Mouse (Mus musculus) T-cell, adult 2 months (primary cell): ENCODE results near the gene Flrt1.

ENCODE experiments used
- DNase-seq: peaks from one replicate; pipeline ENCODE4 v3.0.0; 2022; ENCODE audit warnings: low spot score

The Flrt1 gene

DNA sequence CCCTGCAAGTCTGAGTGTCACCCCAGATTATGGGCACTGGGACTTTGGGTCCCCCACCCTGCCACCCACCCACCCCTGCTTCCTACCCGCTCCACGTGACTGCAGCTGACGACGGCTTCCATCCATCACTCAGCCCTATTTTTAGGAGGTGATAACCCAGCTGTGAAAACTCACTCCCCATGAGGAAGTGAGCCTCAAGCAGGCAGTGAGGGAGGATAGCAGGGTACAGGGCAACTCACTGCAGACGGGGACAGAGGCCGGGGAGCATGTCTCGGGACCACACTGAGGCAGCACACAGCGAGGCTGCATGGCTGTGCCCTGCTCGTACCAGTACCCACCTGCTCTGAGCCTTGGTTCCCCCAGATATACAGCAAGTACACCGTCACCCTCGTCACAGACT is 24.8 kb upstream of the Flrt1 start:
- no peak for DNase-seq

DNA sequence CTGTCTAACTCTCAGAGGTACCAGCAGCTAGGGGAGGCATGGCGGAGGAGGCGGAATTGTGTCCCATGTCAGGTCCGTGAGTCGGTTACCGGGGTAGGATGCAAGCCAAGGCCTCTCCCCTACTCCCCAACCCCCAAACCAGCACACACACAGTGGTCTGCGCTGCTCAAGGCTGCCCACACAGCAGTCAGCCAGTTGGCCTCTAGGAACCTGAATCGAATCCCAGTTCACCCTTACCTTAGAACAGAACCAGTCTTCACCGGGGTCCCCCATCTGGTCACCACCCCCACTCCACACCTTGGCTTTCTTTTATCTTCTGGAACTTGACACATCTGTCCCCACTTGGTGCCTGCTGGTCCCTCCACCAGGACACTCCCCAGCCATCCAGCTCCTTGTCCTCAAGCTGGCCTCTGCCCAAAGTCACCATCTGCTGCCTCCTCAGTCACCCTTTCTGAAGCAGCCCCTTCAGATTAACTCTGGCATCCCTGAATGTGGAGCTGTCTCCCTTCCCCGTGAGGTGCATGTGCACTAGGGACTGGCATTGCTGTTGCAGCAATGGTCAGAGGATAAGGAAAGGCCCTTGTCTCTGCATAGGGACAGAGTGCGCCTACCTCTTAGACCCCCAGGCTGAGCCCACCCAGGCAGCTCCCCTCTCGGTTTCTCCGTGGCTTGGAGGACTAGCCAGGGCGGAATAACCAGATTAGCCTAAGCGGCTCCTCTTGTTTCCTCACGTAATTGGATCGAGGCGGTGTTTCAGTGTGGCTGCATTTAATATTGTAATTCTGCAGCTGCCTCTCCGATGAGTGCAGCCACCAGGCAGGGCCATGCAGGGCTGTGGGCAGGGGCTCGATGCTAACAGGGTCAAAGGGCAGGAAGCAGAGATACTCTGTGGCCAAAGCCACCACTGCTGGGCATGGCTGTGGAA is 23.3 kb upstream of the Flrt1 start:
- no peak for DNase-seq

DNA sequence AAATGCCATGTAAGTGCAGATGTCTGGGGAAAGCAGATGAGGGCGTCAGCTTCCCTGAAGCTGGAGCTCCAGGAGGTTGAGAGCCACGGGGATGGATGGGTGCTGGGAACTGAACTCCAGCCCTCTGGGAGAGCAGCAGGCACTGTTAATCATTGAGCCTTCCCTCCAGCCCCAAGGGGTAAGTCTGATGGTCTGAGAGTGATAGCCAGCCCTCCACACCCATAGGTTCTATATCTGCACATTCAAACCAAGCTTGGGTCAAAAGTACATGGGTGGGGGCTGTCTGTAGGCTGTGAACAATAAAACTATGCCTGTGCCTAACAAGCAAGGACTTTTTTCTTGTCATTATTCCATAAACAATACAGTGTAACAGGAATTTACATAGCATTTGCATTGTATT is 21.4 kb upstream of the Flrt1 start:
- DNase-seq = no peak

DNA sequence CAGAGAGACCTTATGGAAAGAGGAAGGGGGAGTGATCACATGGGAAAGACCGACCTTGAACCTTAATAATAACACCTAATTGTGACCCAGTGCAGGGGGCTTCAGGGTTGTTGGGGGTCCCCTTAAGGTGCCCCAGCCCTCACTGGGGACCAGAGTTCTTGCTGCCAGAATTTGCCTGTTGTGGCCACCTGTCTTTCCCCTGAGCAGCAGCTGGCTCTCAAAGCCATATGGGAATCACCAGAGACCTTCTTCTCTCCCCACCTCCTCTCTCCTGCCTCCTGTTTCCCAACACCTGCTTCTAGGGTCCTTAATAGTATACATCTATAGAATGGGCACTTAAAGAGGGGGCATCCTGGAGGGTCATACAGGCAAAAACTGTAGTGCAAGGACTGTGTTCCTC is 20.7 kb upstream of the Flrt1 start:
- DNase-seq = no peak

DNA sequence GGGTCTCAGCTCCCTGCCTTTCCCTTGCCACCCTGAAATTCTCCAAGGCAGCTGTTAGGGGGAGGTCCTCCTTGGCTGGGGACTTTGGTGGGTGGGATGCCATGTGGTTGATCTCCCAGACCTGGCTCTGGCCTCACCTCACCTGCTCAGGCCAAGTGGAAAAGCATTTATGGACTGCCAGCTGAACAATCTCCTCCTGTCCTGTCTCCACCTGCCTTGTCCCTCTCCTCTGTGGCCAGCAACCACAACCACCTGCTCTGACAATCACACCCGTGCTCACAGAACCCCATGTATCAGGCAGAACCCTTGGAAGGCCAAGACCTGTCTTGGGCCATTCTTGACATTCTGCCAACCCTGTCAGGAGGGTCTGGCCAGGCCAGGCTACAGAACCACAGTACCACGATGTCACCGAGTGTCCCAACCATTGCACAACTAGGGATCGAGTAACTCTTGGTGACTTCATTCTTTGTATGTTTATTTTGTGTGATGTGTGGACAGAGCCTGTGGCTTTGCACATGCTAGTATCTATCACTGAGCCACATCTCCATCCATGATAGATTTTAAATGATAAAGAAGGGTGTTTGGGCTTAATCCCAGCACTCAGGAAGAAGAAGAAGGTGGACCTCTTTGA is 20.1 kb upstream of the Flrt1 start:
- DNase-seq = no peak

DNA sequence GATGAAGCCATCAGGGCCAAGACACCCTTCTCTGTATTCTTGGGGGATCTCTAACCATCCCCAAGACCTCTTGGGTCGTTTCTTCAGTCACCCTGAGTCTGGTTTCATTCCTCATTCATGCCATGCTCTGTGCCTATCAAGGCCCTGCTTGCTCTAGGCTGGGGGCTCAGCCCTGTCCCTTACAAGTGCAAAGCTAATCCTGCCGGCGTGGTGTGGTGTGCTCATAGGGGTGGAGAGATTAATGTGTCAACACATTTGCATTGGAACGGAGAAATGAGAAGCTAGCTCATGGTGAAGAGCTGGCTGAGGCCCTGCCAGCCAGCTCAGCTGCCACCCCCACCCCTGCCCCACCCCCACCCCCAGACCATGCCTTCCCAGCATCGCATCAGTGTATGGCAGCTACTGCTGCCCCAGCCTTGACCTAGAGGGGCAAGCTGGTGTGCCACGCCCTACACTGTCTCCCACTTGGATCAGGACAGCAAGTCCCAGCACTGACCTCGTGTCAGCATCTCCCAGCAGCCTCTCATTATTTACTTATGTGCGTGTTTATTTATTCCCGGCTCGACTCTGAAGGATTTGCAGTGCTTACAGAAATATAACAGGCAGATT is 17.3 kb upstream of the Flrt1 start:
- no peak for DNase-seq

DNA sequence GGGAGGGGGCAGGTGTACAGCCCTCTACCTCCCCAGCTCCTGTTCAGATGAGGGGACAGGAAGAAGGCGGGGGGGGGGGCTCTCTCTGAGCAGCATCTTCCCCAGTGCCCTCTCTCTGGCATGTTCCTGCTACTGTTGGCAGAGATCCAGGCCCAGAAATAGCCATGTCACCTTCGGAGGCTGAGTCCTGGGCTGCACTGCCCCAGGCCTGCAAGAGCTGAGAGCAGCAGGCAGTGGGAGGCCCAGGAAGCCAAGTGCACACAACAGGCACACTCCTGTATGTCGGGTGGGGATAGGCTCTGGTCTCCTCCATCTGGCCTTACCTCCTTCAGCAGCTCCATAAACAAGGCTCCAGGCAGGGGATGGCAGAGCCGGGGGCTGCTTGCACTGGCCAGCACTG is 16.7 kb upstream of the Flrt1 start:
- DNase-seq = no peak

DNA sequence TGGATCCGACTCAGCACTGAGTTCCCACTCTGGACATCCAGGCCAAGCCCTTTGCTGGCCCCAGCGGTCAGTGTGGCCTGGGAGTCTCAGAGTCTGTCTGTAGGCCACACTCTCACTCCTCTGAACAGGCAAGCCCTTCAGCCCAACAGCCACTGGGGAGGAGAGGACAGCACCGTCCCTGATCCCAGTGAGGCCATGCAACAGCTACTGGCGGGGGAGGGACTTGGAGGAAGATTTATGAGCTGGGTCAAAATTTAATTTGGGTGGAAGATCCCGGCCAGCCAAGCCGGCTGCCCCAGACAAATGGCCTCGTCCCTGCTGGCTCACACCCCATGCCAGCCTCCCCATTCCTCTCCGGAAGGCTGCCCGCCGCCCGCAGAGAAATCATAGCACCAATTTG is 15.7 kb upstream of the Flrt1 start:
- no peak for DNase-seq

DNA sequence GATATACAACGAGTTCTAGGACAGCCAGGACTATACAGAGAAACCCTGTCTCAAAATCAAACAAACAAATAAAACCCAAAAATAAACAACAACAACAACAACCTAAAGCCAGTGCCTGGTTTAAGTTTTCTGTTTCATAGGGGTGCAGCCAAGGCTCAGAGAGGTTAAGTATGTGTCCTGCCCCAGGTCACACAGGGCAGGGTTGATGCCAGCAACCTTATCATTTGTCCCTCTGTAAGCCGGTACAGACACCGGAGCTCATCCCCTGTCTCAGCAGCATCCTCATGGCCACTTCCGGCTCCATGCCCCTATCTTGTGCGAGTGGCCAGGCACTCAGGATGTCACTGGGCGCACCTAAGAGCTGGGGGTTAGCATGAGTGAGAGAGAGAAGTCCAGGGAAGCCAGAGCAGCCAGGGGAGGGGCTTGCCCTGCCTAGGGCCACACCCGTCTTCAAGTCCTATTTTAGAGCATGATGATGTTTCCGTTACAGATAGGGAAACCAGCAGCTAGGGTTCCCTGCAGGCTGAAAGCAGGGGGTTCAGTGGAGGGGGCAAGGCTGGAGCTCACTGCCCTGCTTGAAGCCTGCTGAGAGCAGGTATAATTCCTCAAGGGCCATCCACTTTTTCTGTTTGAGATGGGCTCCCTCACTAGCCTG is 12.3 kb upstream of the Flrt1 start:
- DNase-seq = no peak

DNA sequence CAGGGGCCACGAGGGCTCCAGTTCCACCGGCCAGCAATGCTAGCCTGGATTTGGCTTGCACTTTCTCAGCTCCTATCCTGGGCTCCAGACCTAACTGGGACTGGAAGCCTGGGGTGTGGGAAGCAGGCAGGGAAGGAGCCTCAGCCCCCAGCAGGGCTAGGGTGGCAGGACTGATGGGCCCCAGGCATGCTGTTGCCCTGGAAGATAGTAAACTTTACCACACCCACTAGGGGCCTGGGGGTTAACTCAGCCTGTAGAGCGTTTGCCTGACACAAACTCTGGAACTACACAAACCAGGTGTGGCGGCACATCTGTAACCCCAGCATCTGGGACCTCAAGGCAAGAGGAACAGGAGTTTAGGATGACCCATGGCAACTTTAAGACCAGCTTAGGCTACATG is 11.6 kb upstream of the Flrt1 start:
- no peak for DNase-seq

DNA sequence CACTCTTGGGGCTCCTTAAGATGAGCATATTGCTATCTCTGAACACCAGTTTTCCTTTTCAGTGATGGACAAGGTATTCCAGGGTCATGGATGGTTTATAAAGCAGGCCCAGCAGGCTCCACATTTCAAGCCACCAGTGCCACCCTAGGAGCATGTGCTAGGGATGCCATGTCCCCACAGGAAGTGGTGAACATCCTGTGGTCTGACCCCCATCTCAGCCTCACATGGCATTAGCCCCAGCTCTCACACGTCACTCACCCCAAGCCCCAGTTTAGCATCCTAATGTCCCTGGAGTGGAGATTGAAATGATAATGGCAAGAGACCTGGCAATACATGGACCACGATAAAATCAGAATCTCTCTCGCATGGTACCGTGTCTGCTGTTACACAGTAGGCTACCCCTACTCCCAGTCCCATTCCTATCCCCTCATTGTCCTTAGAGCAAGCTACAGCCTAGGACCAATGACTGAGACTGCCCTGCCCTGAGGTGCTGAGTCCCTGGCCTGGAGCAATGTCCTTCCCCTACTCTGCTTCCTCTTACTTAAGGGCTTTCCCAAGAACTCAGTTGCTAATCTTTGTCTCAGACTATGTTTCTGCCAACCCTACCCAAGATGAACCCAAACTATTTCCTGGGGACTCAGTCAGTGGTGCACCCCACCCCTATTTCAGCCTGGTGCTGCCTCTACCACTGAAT is 10.7 kb upstream of the Flrt1 start:
- peak; percentile 21 for DNase-seq

DNA sequence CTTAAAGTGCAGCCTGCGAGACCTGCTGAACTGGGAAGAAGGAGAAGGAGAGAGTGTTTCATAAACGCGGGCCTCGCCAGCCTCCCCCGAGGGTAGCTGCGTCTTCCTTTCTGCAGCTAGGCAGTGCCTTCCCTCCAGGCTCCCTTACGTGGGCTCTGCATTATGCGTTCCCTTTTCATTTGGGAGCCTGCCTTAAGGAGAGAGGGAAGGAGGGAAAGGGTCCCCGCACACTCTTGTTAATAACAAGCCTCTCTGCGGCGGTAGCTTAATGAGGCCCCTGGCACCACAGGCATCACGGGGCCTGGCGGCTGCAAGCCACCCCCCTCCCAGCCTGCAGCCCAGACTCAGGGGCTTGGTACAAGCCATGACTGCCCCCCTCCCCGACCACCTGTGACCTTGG is 8.0 kb upstream of the Flrt1 start:
- no peak for DNase-seq

DNA sequence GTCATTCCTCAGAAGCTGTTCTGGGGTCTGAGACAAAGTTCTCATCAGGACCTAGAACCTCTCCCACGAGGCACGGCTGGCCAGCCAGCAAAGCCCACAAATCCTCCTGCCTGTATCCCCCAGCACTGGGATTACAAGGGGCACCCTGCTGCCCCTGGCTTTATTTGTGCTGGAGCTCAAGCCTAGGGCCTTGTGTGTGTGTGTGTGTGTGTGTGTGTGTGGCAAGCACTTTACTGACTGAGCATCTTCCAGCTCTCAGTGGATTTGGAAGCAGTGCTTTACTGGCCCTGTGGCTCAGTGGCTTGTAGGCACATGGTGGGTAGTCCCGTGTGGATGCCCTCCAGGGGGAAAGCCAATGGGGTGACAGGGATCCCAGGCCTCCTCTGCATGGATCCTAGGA is 7.1 kb upstream of the Flrt1 start:
- no peak for DNase-seq

DNA sequence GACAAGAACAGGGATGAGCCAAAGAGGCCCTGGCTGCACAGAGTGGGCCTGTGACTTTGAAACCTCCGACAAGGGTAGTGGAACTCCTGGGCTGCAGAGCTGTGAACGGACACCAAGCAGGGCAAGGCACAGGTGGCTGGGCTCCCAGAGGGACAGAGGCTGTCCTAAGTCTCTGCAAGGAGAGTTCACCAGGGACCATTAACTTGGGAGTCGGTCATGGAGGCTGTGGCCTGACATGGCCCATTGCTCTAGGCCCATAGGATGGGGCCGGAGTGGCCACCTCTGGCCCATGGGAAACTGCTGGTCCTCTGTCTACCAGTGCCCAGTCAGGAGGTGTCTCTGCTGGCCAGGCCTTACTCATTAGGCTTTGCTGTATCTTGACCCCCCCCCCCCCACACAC is 6.2 kb upstream of the Flrt1 start:
- no peak for DNase-seq

DNA sequence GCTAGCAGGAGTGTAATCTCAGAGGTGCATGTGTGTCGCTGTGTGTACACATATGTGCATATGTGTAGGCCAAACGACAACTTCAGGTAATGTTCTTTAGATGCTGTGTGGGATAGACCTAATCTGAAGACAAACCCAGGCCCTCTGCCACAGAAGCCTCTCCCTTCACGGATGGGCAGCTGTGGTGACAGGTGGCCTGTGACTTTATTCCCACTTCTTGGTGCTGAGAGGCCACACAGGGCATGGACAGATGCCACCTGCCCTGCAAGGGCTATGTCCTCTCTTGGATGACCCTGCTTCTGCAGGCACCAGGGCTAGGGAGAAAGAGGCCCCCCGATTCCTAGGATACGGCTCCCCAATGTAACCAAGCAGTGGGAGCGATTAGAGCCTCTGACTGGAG is 5.8 kb upstream of the Flrt1 start:
- DNase-seq = no peak

DNA sequence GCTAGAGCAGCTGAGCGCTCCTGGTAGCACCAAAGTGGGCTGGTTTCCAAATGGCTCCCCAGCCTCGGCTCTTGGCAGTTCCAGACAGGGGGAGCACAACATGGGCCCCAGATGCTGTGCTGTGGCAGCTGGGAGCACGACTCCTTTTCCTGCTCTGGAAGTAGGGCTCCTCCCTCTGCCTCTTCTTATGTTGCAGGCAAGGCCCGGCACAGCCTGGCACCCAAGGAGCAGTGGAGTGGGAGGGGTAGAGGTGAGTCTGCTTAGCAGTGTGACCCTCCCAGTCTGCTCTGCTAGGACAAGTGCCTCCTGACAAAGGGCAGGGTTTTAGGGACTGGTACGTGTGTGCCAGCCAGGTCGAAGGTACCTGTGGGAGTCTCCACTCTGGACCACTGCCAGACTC is 5.3 kb upstream of the Flrt1 start:
- DNase-seq = no peak

DNA sequence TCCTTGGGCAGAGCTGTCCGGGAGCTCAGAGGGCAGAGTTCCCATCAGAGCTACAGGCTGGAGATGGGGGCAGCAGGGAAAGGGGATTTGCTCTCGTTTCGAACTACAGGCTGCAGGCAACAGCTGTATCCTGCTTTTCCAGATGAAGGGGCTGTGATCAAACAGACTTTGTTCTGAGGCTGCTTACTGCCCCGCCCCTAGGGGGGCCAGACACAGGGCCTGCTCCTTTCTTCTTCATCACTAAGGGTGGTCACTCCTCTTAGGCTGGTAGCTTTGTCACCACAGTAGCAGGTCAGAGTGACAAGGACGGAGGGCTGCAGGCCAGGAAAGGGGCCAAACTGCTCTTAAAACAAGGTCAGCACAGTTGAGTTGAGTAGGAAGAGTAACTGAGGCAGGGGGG is 4.6 kb upstream of the Flrt1 start:
- DNase-seq = no peak

DNA sequence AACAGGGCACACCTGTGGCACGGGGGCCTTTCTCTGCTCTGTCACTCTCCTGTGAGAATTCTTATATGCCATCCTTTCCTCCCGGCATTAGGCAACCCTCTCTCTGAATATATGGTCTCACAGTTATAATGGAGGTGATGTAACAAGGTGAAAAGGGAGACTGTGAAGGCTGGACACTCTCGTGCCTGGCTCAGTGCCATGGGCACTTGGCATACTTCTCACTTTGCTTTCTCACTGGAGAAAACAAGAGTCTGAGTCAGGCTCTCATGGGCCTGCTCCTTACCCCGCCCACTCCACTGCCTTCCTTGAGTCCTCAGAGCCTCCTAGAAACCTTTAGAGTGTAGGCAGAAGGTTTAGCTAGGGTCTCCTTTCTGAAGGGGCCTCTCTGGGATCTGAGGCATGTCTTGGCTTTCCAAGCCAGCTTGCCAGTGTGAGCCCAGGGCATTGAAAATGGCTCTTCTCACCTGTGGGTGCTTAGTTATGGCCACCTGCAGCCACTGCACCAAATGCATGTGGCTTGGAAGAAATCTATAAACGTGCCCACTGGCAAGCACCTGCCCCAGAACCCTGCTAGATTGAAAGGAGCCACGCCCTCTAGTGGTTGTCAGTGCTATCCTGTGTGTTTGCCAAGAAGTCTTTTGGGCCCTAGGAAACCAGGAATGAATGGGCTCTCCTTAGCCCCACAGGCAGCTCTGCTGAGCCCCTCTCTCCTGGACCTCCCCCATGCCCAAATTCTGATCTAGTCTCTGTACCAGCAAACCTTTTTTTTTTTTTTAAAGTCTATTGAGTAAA is 2.8 kb upstream of the Flrt1 start:
- DNase-seq = no peak

DNA sequence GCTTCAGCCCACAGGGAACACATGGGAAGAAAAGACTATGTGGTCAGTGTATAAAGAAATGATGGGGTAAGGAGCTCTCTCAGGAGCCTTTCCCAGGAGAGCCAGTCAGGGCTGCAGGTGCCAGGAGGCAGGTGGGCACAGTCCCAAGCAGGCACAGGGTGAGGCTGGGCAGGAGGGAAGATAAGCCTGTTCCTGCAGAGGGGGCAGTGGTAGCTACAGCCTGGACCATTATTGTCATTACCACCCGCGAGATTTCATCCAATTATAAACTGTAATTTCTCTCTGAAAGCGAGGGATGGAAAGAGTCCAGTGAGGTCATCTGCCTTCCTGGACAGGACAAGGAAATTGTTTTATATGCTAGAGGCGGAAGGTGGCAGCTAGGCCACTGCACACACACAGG is 1.6 kb upstream of the Flrt1 start:
- DNase-seq = no peak

DNA sequence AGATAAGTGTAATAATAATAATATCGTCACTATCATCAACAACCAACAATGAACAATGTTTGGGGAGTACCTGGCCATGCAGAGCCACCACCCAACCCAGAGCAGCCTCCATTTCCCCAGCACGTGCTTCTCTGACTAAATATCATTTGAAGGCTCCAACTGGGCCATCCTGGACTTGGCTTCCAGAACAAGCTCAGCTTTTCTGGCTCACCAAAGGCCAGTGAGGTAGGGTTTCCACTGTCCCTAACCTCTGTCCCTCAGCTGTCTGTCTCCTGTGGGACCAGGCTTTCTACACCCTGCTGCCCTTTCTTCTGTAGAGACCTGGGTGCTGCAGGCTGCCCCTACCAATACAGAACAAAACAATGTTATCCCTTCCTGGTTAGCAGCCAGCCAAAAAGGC is 1.0 kb upstream of the Flrt1 start:
- no peak for DNase-seq

DNA sequence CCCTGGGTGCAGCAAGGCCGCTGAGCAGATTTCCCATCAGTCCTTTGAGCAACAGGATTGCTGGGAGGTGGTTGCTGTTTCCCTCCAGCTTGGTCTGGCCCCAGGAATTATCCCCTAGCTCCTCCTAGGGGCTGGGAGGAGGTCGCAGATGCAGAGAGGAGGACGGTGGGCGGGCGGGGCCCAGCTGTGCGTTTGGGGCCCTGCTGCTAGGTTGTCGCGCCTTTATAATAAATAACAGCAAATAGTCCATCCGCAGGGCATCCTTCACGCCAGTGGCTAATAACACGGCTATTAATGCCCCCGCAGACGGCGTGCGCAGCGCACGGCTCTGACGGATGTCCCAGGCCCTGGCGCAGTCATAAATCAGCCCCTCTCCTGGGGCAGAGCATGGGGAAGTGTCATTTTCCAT is 1.5 kb downstream of the Flrt1 start:
- DNase-seq = no peak
